Mouse (Mus musculus): Measurements from ENCODE around the gene Slc2a8. TPM values are rescaled to one million over a fixed set of nuclear protein-coding genes. Genes with fewer than 3 reads are reported as not detected.

The Slc2a8 gene
- polyA plus RNA-seq (2015; fragmentation: Nextera tagmentation; extraction: Ambion mirVana) = 18.7 and 30.2 TPM in 2 replicates

GRCm38 (mm10) chr2:32981725-32982271 is at the start of gene Slc2a8:
Slc2a8 (minus strand) TSS chr2:32982083.

GRCm38 (mm10) chr2:32961192-32961995 is 20.5 kb downstream of the Slc2a8 start, which contains the start of the genes Rpl12 and Lrsam1:
Rpl12 (plus strand) TSS chr2:32961559.
Lrsam1 (minus strand) TSS chr2:32961614.

Other genes starting within 250 kb of the Slc2a8 start
- 0.61 and 0.76 TPM in 2 replicates for gene 6330409D20Rik, start 241.1 kb downstream of the Slc2a8 start, polyA plus RNA-seq (2015; fragmentation: Nextera tagmentation; extraction: Ambion mirVana)
- 36.1 and 50.2 TPM in 2 replicates for gene Tor2a, start 224.8 kb downstream of the Slc2a8 start, polyA plus RNA-seq (2015; fragmentation: Nextera tagmentation; extraction: Ambion mirVana)
- gene Ttc16, start 206.4 kb downstream of the Slc2a8 start, polyA plus RNA-seq (2015; fragmentation: Nextera tagmentation; extraction: Ambion mirVana) = 0.07 TPM in 1 of 2 replicates, not detected in the other
- gene Ptrh1, start 206.3 kb downstream of the Slc2a8 start, polyA plus RNA-seq (2015; fragmentation: Nextera tagmentation; extraction: Ambion mirVana) = 2.3 and 3.2 TPM in 2 replicates
- gene Cfap157, start 197.7 kb downstream of the Slc2a8 start, polyA plus RNA-seq (2015; fragmentation: Nextera tagmentation; extraction: Ambion mirVana) = 0.11 TPM in 1 of 2 replicates, not detected in the other
- 24.2 and 45.3 TPM in 2 replicates for gene Stxbp1, start 134.8 kb downstream of the Slc2a8 start, polyA plus RNA-seq (2015; fragmentation: Nextera tagmentation; extraction: Ambion mirVana)
- gene Fam129b, start 106.0 kb downstream of the Slc2a8 start, polyA plus RNA-seq (2015; fragmentation: Nextera tagmentation; extraction: Ambion mirVana) = 22.0 and 34.5 TPM in 2 replicates
- 137 and 195 TPM in 2 replicates for gene Rpl12, start 20.5 kb downstream of the Slc2a8 start, polyA plus RNA-seq (2015; fragmentation: Nextera tagmentation; extraction: Ambion mirVana)
- gene Lrsam1, start 20.5 kb downstream of the Slc2a8 start, polyA plus RNA-seq (2015; fragmentation: Nextera tagmentation; extraction: Ambion mirVana) = 8.5 and 8.9 TPM in 2 replicates
- 17.4 and 34.2 TPM in 2 replicates for gene Garnl3, start 149.6 kb upstream of the Slc2a8 start, polyA plus RNA-seq (2015; fragmentation: Nextera tagmentation; extraction: Ambion mirVana)
- gene Angptl2, start 234.0 kb upstream of the Slc2a8 start, polyA plus RNA-seq (2015; fragmentation: Nextera tagmentation; extraction: Ambion mirVana) = 24.3 and 27.4 TPM in 2 replicates

Measured in adrenal gland, postnatal 0 days (tissue).